Mouse (Mus musculus) lung, adult 2 months (tissue): Measurements from ENCODE around the gene Farp1. TPM values are rescaled to one million over a fixed set of nuclear protein-coding genes. Genes with fewer than 3 reads are reported as not detected.

ENCODE experiments used
- DNase-seq: peaks from one replicate; pipeline ENCODE4 v3.0.0; 2022
- H3K4me1 ChIP-seq: fragments of 200-500 bp; 2 replicates; pipeline ENCODE4 v1.6.1; 2011; ENCODE audit warnings: low read length; ENCODE audit not compliant: control insufficient read depth, insufficient read depth
- H3K4me3 ChIP-seq: fragments of 200-500 bp; replicated peaks from 2 replicates; pipeline ENCODE3; 2011; ENCODE audit warnings: low read depth, mild to moderate bottlenecking, control low read depth, low read length; ENCODE audit errors: extremely low read depth
- CTCF ChIP-seq: fragments of 200-500 bp; IDR thresholded peaks from 2 replicates; pipeline ENCODE4 v1.5.1; 2011; ENCODE audit warnings: mild to moderate bottlenecking, low read length, control low read depth; ENCODE audit not compliant: insufficient read depth
- POLR2A ChIP-seq: fragments of 200-500 bp; IDR thresholded peaks from 2 replicates; pipeline ENCODE4 v1.6.1; 2011; ENCODE audit warnings: low read depth, mild to moderate bottlenecking, control low read depth, low read length, borderline replicate concordance; ENCODE audit errors: extremely low read depth
- WGBS: fragments of 180-500 bp; shearing (Covaris S2); methylation state at CpG from one replicate; pipeline ENCODE4 v1.1.7; 2018; 5-methylcytosine and 5-hydroxymethylcytosine counted together
- polyA plus RNA-seq: library from polyadenylated mRNA; depleted of rRNA; stranded (reverse); fragments of >200 nt; gene quantifications from 2 replicates; pipeline ENCODE4 v1.2.3, GENCODE M21; 2012

Gene Farp1
- polyA plus RNA-seq, 1 experiment = 42.3 TPM

DNA sequence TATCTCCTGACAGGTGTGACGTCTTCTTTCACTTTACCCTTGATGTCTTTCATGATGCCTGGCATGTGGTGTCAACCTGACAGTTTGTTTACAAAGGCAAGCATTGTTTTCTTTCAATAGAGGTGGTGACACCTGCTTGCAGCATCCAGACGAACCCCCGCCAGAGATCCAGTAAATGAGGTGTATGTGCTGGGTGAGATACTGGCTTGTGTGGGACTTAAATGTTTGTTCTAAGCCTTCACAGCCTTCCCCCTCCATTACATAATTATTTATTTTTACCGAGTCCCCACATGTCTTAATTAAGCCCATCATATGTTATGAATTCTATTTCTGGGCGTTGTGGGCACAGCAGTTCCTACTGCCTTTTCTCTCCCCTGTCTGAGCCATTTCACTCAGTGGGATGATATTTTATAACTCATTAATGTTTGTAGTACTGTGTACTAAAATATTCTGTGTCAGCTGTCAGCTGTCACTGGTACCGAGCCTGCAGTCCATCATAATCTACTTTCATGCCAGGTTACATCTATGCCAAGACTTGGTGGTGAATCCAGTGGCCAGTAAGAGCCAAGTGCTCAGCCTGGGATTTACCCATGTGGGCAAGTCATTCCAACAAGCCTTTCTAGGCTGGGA is 130.5 kb downstream of the Farp1 start:
- TF ChIP-seq CTCF = no peak
- WGBS = 64% methylated on average over 6 of the region's 6 CpGs
- no peak for DNase-seq
- Histone ChIP-seq H3K4me3 (no peak overlapping the region), H3K4me1 (0 out of 2 replicates have a peak, but pooled peaks cover 5% of the 10 kb centered on the region)

DNA sequence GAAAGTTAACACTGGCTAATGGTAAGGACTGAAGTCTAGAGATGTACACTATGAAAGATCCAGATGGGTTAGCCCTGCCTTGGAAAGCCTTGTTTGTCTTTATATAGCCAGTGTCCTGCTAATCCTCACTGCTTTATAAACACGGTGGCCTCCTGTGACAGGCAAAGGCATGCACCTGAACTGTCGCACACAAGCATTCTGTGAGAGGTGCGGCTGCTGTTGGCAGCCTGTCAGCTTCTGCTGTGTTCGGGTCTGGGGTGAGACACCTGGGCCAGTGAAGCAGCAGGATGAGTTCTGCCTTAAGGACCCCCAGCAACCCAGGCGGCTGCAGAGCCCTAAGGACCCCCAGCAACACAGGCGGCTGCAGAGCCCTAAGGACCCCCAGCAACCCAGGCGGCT is 131.0 kb downstream of the Farp1 start:
- DNase-seq = no peak
- 82% methylated on average over 7 of the region's 7 CpGs for WGBS
- TF ChIP-seq CTCF (no peak), POLR2A (no peak)
- H3K4me3 ChIP-seq = no peak overlapping the region
- 0 out of 2 replicates have a peak, but pooled peaks cover 5% of the 10 kb centered on the region for H3K4me1 ChIP-seq

DNA sequence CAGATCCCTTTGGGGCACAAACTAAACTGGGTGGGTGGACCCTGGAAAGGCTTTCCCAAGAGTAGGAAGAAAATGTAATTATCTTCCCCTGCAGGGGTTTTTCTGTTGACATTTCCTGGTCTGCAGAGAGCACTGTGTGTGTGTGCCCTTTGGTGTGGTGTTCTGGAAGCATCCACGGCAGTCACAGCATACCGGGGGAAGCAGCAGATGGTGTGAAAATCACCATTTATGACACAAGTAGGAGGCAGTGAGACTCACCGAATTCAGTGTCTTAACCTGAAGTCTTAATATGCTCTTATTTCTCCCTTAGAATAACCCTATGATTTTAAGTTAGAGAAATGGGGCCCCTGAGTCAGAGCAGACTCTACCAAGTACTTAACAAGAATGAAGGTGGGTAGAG is 133.7 kb downstream of the Farp1 start:
- Histone ChIP-seq H3K4me3 (no peak overlapping the region), H3K4me1 (0 out of 2 replicates have a peak, but pooled peaks cover 11% of the 10 kb centered on the region)
- no peak for DNase-seq
- 89% methylated on average over 3 of the region's 3 CpGs for WGBS
- no peak for TF ChIP-seq CTCF
- no peak for TF ChIP-seq POLR2A

GRCm38 (mm10) chr14:121170321-121170720 is 135.3 kb downstream of the Farp1 start:
- H3K4me1 ChIP-seq = peaks cover 14% of the 10 kb centered on the region; the same call in 1 of the 2 replicates
- 52% methylated on average over 9 of the region's 9 CpGs for WGBS
- DNase-seq = no peak
- no peak for TF ChIP-seq CTCF
- H3K4me3 ChIP-seq = no peak overlapping the region

DNA sequence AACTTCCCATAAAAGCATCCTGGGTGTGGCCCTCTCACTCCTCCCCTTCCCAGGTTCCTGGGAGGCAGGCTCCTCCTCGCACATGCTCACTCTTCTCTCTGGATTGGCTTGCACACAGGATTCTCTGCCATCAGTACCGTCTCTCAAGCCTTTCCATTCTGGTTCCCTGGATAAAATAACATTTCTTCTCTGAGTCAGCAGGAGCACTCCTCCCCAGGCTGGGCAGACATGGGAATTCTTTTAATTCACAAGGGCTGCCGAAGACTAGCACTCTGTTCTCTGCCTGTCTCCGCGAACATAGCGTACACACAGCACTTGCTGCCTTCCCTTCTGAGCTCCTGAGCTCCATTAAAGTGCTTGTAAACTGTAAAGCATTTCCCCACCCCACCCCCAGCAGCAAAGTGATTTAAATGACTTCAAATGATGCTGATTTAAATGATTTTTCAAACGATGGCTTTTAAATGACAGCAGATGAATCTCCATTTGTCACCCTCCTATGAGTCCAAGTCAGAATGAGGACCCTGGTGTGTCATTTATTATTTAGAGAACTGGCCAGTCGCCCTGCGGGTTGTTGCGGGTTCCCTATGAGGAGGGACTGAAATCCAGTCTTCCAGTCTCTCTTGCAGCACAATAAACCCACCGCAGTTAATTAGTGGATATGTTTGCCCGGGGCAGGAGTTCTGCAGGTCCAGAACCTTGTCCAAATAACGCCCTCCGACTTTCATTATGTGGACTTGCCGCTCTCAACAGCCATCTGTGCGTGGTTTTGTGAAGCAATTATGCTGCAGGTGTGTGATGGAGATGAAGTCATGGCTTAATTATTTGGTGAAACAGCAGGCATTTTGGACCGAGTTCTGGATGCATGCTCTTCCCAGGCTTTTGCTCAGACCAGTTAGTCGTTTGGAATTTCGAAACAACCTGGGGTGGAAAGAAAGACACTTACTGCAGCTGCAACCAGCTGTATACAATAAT is 137.4 kb downstream of the Farp1 start:
- no peak for DNase-seq
- WGBS = 60% methylated on average over 19 of the region's 19 CpGs
- Histone ChIP-seq H3K4me3 (no peak overlapping the region), H3K4me1 (peaks cover 14% of the 10 kb centered on the region)
- TF ChIP-seq CTCF (no peak), POLR2A (no peak)

GRCm38 (mm10) chr14:121175385-121175784 is 140.4 kb downstream of the Farp1 start:
- no peak for TF ChIP-seq POLR2A
- TF ChIP-seq CTCF = no peak
- Histone ChIP-seq H3K4me1 (peaks cover 19% of the 10 kb centered on the region), H3K4me3 (no peak overlapping the region)
- whole genome bisulfite sequencing = 31% methylated on average over 9 of the region's 9 CpGs
- DNase-seq = no peak

DNA sequence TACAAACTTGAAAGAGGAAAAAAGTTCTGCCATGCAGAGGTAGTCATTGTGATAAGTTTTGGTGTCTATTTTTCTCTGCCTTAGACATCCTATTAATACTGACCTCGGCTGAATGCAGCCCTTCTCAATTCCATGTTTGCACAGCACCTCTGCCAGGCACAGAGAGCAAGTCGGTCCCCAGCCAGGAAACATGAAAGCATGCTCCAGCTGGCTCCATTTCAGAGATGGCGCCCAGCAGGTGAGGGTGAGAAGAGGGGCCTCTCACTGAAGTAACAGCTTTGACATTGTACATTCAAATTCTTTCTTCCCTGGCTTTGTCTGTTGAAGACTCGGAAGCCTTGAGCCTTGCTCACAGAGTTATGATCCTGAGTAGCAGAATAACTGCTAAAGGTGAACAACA is 140.9 kb downstream of the Farp1 start:
- WGBS = 46% methylated on average over 4 of the region's 4 CpGs
- no peak for DNase-seq
- no peak overlapping the region for H3K4me3 ChIP-seq
- TF ChIP-seq CTCF (no peak), POLR2A (no peak)
- peaks cover 22% of the 10 kb centered on the region for H3K4me1 ChIP-seq

DNA sequence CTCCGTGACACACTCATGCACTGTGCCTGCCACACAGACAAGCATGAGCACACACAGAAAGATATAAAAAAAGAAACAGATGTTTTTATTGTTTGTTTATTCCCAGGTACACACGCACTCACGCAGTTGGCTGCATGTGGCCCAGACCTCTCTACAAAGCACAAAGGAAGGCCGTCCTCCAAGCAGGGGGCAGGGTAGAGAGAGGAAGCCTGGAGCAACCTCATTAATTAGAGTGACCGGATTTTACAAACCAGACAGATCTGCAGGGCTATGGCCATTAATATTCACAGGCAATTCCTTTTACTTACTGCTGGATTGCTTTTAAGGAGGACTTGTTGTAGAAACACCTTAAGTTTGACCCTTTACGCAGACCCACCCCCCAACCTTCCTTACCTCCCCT is 142.9 kb downstream of the Farp1 start:
- DNase-seq = no peak
- no peak for TF ChIP-seq POLR2A
- no peak for TF ChIP-seq CTCF
- WGBS = 54% methylated on average over 6 of the region's 6 CpGs
- H3K4me3 ChIP-seq = no peak overlapping the region
- peaks cover 21% of the 10 kb centered on the region for H3K4me1 ChIP-seq

DNA sequence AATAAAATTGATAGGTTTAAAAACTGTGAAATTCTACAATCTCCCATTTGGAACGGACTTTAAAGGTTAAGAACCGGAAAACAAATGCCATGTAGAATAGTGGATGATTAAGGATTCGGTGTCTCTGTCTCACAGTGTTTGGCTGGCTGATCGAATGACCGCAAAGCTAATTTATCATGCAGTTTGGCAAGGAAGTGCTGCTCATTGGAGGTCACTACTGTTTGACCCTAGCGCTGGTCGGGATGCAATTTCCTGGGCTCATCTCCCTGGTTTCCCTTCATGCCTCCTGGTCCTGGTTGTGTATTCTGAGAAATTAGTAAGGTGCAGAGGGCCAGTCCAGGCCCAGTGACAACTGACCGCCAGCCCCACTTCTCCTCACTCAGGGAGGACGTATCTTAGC is 145.6 kb downstream of the Farp1 start:
- Histone ChIP-seq H3K4me1 (peaks cover 18% of the 10 kb centered on the region), H3K4me3 (no peak overlapping the region)
- WGBS = 60% methylated on average over 9 of the region's 9 CpGs
- no peak for TF ChIP-seq CTCF
- DNase-seq = no peak

DNA sequence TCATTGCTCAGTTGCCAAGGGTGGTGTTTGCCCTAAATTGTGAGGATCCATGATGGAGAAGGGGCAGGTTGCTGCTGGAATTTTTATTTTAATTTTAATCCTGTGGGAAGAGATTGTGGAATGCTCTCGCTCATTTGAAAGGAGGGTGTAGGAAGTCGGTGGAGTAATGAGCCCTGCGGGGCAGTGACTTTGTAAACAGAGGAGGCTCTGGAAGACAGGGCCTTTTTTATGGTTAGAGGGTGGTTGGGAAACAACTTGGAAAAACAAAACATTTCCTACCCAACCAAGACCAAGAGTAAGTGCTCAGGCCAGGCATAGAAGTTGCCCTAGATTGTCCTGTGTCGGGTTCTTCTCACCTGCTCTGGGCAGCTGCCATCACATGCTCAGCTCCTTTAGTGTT is 146.8 kb downstream of the Farp1 start:
- peaks cover 15% of the 10 kb centered on the region for H3K4me1 ChIP-seq
- no peak overlapping the region for H3K4me3 ChIP-seq
- TF ChIP-seq CTCF = no peak
- TF ChIP-seq POLR2A = no peak
- 32% methylated on average over 4 of the region's 4 CpGs for WGBS
- DNase-seq = no peak
